Comparison of ENCODE assay signal across 17 mouse cellular contexts in the genomic region with DNA sequence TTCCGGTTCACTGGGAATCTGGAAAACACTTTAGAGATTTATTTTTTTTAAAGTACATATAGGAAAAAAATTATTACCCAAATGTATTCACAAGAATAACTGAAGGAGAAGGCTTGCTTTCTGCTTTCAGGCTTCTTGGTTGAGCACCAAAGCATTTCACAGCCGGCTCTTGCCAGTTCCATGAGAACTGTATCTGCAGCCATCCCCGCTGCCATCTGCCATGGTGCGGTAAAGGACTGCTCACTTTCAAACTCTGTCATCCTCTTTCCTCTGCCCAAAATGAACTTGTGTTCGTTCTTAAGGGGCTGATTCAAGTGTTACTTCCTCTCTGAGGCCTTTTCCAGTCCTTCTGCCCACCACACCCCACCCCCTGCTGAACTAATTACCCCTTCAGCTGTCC. TPM values are rescaled to one million over a fixed set of nuclear protein-coding genes. Genes with fewer than 3 reads are reported as not detected.
DNase-seq lines count a peak whose midpoint lies in the region; ATAC-seq and TF ChIP-seq lines count a peak whose summit lies in the region.
"Had no signal": no experiment of that assay in that cellular context is flagged by ENCODE, and none has a peak within 500 bp of the region (broad histone marks: within the 10 kb centered on the region; RNA-seq: fewer than 3 reads in every experiment).

No protein-coding gene starts in this region.

- H3K4me2 ChIP-seq in forebrain, embryonic 16.5 days (ENCODE audit: low read length): no peak overlapping the region
- H3K4me2 ChIP-seq: limb, embryonic 13.5 days had no signal

- no peaks in the 10 kb centered on the region for H3K9me3 ChIP-seq in forebrain, embryonic 16.5 days (ENCODE audit: control insufficient read depth, low read length)
- H3K9me3 ChIP-seq: limb, embryonic 13.5 days had no signal

- no peaks in the 10 kb centered on the region for H3K27me3 ChIP-seq in forebrain, embryonic 16.5 days (replicated peaks; ENCODE audit: control insufficient read depth, insufficient read depth, low read length)
- no peaks in the 10 kb centered on the region for H3K27me3 ChIP-seq in thymus, adult 2 months (ENCODE audit: control insufficient read depth, insufficient read depth, low read length)
- H3K27me3 ChIP-seq: limb, embryonic 13.5 days had no signal

- no peaks in the 10 kb centered on the region for H3K36me3 ChIP-seq in forebrain, embryonic 16.5 days (ENCODE audit: control insufficient read depth, insufficient read depth)
- no peaks in the 10 kb centered on the region for H3K36me3 ChIP-seq in thymus, adult 2 months (ENCODE audit: control insufficient read depth, insufficient read depth, low read length)
- H3K36me3 ChIP-seq: limb, embryonic 13.5 days had no signal

- DNase-seq in frontal cortex, postnatal 25 days (ENCODE audit: low spot score in 2 of 2): no peak
- peak; percentile 60 for DNase-seq in layer of hippocampus, adult 9-11 months
- peak; percentile 4 for DNase-seq in right cerebral cortex, postnatal 36 days (ENCODE audit: low spot score in 2 of 2)
- no peak for DNase-seq in thymus, adult 2 months
- DNase-seq in heart, adult 18-20 months: no peak
- DNase-seq: cerebellum, adult 2 months; embryo, embryonic 11 days; heart, adult 2 months; kidney, postnatal 4 days; retina, postnatal 1 day had no signal

- H3K27ac ChIP-seq in forebrain, embryonic 16.5 days (ENCODE audit: low read length): no peak overlapping the region
- H3K27ac ChIP-seq in thymus, adult 2 months (ENCODE audit: control insufficient read depth, insufficient read depth, low read length): no peak overlapping the region
- H3K27ac ChIP-seq: heart, adult 2 months; limb, embryonic 13.5 days had no signal

- H3K4me3 ChIP-seq in forebrain, embryonic 16.5 days (replicated peaks; ENCODE audit: low read length): no peak overlapping the region
- no peak overlapping the region for H3K4me3 ChIP-seq in thymus, adult 2 months (ENCODE audit: control insufficient read depth, insufficient read depth, low read length)
- H3K4me3 ChIP-seq: heart, adult 2 months; limb, embryonic 13.5 days had no signal

- TF ChIP-seq POLR2A in thymus, adult 2 months (IDR thresholded peaks at IDR 0.05; ENCODE audit: control insufficient read depth, extremely low read depth, insufficient read depth, low read length, poor library complexity): no peak

- peak; percentile 94 for ATAC-seq in frontal cortex, adult (ENCODE audit: low TSS enrichment)
- peak; percentile 83 for ATAC-seq in forebrain, embryonic 16.5 days

- 66% methylated on average over 5 of the region's 5 CpGs for WGBS in forebrain, embryonic 16.5 days
- 80% methylated on average over 5 of the region's 5 CpGs for WGBS in thymus, adult 2 months

- H3K4me1 ChIP-seq in forebrain, embryonic 16.5 days (replicated peaks; ENCODE audit: control insufficient read depth, insufficient read depth, low read length): no peaks in the 10 kb centered on the region
- H3K4me1 ChIP-seq in thymus, adult 2 months (replicated peaks; ENCODE audit: control insufficient read depth, insufficient read depth, low read length): no peaks in the 10 kb centered on the region
- H3K4me1 ChIP-seq: limb, embryonic 13.5 days had no signal

- TF ChIP-seq CTCF in thymus, adult 2 months (IDR thresholded peaks at IDR 0.05; ENCODE audit: borderline replicate concordance, control insufficient read depth, extremely low read depth, insufficient read depth, low read length, poor library complexity): no peak

- H3K9ac ChIP-seq in forebrain, embryonic 16.5 days (replicated peaks; ENCODE audit: low read depth, low read length): no peak overlapping the region
- H3K9ac ChIP-seq: limb, embryonic 13.5 days had no signal

RNA-seq across cellular contexts. Expression of a gene that starts 3.8 kb away (rescaled TPM):
- 0.04 TPM in 1 of 2 replicates, not detected in the other for polyA plus RNA-seq in forebrain, embryonic 16.5 days (2015; fragmentation: Nextera tagmentation; extraction: Ambion mirVana)
- polyA plus RNA-seq in thymus, adult 2 months (2012; rRNA removed): 0.08 and 0.11 TPM in 2 replicates
- total RNA-seq in heart, adult 18-20 months (2021): 1 to 10 TPM; 4.3 to 5.1 TPM
- total RNA-seq: gastrocnemius, adult 18-20 months; neutrophil, adult 5-6 weeks had no signal
- polyA plus RNA-seq: C2C12; liver, embryonic 16.5 days had no signal

Comparison
In these comparisons a context has a peak if more than half of its experiments do, and no peak if none do; other contexts are left out.
1. DNase-seq: peak in layer of hippocampus, adult 9-11 months (single experiment) and right cerebral cortex, postnatal 36 days (2 of 2); none in frontal cortex, postnatal 25 days (0 of 2), thymus, adult 2 months (single experiment) and heart, adult 18-20 months (0 of 2).